Mouse (Mus musculus) brain, adult 2 months (tissue): ENCODE data around the gene Gm10577.

ENCODE experiments used
- DNase-seq: peaks from one replicate; pipeline ENCODE4 v3.0.0; 2011; ENCODE audit warnings: low read depth, low spot score

Gene Gm10577

DNA sequence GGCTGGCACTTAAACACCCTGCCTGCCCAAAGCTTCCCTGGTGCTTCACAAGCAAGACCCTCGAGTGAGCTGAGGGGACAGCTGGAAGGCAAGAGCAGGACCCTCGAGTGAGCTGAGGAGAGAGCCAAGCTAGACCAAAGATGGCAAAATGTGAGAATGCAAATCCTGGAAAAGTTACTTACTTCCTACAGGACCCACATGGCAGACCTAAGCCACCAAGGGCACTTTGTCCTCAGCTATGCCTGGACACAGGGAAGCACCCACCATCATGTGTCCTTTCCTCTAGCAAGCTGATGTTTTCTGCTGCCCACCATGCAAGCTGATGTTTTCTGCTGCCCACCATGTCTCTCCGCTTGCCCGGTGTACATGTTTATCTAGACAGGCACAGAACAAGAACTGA lies at the start of gene Gm10577:
Gm10577 (minus strand) TSS at position 101 of the 400 bp plus-strand sequence.
- no peak for DNase-seq

DNA sequence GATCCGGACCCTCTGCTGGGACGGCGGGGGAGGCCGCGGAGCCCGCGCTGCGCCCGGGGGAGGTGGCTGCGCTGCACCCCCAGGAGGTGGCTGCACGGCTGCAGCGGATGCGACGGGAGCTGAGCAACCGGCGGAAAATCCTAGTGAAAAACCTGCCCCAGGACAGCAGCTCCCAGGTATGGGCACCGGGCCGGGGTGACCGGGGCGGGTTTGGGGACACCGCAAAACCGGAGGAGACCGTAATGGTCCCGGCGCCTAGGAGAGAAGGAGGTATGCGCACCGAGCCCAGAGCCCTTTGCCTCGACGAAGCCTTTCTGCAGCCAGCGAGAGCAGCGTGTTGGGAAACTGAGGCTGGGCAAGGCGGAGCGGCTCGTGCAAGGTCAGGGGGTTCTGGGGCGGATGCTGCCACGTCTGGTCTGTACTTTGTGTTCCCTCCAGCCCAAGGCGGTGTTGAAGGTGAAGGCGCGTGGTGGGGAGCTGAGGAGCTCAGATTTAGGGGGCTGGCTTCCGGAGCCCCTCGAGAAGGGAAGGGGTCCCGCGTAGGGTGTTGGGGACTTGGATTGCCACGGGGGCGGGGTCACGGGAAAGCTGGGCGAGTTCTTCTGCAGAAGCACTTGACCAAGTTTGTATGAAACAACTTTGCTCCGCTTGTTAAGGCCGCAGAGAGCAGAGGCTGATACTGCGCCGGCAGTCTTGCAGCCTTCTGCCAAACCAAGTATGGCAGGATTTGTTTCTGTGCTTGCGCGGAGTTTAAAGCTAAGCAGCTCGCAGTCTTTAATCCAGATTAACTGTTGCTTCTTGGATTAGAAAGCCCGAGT lies 48.9 kb upstream of the Gm10577 start:
- DNase-seq = peak; percentile 53

DNA sequence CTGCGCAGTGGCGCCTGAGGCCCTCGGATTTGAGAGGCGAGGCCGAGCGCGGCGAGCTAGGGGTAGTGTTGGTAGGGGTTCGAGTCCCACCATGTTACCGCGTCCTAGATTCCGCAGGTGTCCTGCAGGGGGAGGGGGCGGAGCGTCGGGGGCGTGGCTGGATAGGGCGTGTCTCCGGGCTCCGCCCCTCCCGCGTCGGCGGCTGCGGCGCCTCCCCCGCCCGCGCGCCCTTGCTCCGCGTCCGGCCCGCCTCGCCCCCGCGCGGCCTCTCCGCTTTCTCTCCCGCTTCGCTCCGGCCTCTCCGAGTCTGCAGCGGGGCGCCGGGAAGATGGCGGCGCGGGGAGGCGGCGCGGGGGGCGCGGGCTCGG lies 48.3 kb upstream of the Gm10577 start, which contains the start of gene Raver2:
Raver2 (plus strand) TSS at position 198 of the 368 bp plus-strand sequence.
- DNase-seq = peak; percentile 61

- no peak for DNase-seq
Measured at GRCm38 (mm10) chr4:101066401-101066800, 45.9 kb upstream of the Gm10577 start.

GRCm38 (mm10) chr4:101062146-101062545 lies 41.6 kb upstream of the Gm10577 start:
- no peak for DNase-seq

DNA sequence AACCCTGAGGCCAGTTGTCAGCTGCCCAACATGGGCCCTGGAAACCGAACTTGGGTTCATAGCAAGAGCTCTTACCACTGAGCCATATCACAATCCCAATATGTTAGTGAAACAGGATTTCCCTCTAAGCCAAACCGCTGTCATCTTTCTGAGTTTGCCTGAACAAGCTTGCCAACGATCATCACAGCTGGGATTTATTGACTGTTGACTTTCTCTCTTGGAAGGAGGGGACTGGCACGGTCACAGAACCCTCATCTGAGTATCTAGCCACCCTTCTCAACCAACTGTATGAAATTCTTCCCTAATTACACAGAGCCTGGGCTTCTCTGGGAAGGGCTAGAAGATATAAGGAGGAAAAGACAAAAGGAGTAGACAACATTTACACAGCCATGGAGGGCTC lies 26.1 kb upstream of the Gm10577 start:
- DNase-seq = no peak

- no peak for DNase-seq
Measured at GRCm38 (mm10) chr4:101044149-101044548, 23.7 kb upstream of the Gm10577 start.

DNA sequence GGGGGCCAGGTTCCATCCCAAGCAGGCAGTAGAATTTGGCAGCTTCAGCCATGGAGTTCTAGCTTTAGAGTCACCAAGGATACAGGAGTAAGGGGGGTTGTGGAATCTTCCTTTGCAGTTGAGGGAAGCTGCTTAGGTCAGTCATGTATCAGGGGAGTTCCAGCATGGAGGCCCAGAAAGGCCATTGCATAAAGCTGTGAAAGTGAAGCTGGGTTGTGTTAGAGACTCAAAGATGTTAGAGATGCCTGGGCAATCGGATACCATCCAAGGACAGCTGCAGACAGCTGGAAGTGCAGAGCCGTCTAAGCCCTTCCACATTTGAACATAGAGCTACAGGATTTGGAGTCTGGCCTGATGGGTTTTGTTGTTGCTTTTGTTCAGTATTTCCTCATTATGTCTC lies 23.2 kb upstream of the Gm10577 start:
- no peak for DNase-seq

- DNase-seq = peak; percentile 81
Measured at GRCm38 (mm10) chr4:101037156-101037555, 16.7 kb upstream of the Gm10577 start.

GRCm38 (mm10) chr4:101035131-101035530 lies 14.6 kb upstream of the Gm10577 start:
- DNase-seq = no peak

- no peak for DNase-seq
Measured at GRCm38 (mm10) chr4:101033047-101033446, 12.6 kb upstream of the Gm10577 start.

DNA sequence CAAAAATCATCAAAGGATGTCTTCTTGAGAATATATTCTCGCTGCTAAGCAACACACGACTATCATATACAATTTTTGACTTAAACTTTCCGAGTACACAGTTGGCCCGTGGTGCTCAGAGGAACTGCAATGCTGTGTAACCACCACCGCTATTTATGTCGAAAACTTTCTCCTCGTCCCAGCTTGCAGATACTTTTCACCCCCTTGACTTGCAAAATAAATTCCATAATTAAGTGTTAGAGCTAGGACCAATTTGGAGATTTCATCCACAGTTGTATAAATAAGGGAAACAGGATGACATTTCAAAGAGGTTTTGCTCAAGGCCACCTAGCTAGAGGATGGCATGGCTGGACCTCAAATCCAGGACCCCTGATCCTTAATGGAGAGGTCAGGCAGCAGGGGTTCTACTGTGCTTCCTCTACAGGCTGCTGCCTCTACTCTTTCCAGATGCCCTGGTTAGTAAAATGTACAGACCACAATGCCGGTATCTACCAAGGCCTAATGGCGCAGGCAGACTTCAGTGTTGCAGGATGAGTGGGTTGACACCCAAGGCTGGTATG lies 7.4 kb upstream of the Gm10577 start:
- no peak for DNase-seq

- DNase-seq = peak; percentile 59
Measured at GRCm38 (mm10) chr4:101026995-101027394, 6.5 kb upstream of the Gm10577 start.

DNA sequence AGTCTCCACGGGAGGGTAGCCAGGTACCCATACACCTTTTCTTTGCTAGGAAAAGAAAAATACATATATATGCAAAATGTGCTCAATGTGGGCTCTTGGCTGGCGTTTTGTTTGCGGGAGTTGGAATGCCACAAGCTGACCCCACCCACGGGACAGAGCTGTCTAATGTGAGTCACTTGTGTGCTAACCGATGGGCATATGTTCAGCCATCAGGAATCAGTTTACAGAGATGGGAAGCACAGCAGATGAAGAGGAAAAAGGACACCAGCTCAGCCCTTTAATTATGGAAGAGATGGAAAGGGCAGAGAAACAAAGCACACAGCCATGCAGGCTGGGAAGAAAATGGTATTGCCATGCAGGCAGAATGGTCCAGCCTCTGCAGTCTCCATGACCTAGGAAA lies 6.1 kb upstream of the Gm10577 start:
- DNase-seq = peak; percentile 74

DNA sequence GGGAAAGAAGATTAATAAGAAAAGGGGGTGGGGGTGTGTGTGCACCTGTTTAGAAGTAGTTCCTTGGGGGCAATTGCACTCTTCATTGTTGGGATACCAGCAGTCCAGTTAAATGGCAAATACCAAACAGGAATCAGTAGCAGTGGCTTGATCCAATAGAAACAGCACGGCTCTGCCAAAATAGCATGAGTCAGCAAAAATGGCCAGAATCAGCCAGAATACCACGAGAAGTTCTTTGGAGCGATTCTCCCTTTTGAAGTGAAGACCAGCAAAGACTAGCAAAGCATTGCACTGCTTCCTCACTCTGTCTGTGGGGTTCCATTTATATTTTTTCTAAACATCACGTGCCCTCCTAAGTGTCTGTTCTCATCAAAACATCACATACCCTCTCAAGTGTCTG lies 2.7 kb downstream of the Gm10577 start:
- no peak for DNase-seq

DNA sequence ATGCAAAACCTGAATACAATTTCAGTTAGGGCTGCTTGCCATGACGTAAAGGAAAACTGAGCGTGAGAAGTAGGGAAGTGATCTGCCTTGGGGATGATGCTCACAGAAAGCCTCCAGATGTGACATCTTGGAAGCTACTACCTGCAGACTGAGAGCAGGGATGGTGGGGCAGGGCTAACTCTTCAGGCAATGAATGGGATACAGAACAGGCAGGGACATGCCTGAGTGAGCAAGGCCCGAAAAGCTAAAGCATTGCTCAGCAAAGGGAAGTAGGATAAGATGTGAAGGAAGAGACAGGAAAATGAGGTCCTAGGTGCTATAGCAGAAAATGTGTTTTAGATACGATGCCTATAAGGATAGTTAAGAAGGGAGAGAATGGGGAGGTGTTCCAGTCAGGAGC lies 11.4 kb downstream of the Gm10577 start:
- no peak for DNase-seq

GRCm38 (mm10) chr4:101008362-101008769 lies 12.1 kb downstream of the Gm10577 start:
- DNase-seq = no peak

- no peak for DNase-seq
Measured at GRCm38 (mm10) chr4:101002961-101003360, 17.5 kb downstream of the Gm10577 start.

DNA sequence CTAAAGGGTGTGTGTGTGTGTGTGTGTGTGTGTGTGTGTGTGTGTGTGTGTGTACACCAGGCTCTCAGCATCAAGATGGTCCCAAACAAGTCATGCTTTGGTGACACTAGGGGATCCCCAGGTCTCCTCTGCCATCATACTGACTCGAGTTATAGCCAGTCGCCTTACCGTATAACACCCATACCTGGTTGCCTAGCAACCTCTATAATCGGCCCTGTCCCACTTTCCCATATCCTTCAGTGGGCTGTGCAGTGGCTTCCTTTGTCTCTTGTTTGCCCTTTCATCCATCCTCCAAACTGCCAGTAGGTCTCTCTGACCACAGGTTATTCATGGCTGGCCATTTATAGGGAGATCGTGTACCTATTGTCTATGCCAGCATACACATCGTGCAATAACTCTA lies 19.4 kb downstream of the Gm10577 start:
- no peak for DNase-seq

GRCm38 (mm10) chr4:101000622-101001021 lies 19.9 kb downstream of the Gm10577 start:
- DNase-seq = no peak

DNA sequence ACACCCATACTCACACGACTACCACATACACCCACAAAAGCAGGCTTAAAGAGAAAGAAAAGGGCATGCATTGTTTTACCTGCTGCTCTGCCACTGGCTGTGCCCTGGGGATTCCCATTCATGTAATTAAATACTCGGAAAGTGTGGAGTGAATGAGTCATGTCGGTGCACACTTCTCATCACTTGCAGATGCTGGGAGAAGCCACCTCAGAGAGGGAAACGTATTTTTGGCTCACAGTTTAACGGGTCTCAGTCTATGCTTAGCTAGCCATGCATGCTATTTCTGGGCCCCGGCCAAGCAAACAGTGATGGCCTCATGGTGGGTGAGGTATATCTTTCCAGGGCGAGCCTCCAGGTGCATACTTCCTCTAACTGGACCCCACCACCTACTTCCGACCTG lies 21.6 kb downstream of the Gm10577 start:
- DNase-seq = no peak

GRCm38 (mm10) chr4:100998145-100998544 lies 22.4 kb downstream of the Gm10577 start:
- DNase-seq = peak; percentile 78

DNA sequence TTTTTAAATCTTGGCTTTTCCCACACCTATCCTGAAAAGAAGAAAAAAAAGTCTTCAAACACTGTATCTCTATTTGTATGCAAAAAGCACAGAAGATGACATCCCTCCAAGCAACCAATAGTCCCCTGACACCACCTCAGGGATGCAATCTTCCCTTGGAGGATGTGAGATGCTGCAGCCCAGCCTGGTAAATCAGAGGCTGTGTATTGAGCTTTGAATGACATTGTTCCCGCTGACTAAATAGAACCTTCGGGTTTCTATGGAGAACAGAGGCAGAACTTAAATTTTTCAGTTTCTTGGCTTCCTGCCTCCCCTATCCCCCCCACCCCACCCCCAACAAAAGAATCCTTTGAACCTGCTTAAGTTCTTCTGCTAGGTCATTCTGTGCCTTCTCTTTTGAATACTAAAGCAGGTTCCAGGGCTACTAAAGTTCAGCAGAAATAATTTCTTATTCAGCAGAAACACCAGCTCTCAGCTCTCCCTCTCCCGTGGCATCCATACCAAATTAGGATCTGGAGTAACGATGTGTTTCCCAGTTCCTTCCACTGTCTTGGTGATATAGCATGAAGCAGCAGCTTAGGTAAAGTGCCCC lies 24.3 kb downstream of the Gm10577 start:
- no peak for DNase-seq
